Mouse (Mus musculus): ENCODE measurements around the gene Uimc1.

GRCm38 (mm10) chr13:54978804-54979203 is 121.3 kb downstream of the Uimc1 start:
- TF ChIP-seq CTCF (IDR thresholded peaks at IDR 0.05; ENCODE audit: control insufficient read depth, insufficient read depth, low read length) (no peak), POLR2A (IDR thresholded peaks at IDR 0.05; ENCODE audit: borderline replicate concordance, control insufficient read depth, low read depth, low read length) (no peak)
